Mouse (Mus musculus): Measurements from ENCODE around the gene Papln. TPM values are rescaled to one million over a fixed set of nuclear protein-coding genes. Genes with fewer than 3 reads are reported as not detected.

Gene Papln
- total and polyA plus RNA-seq, 3 experiments = 0.04 to 0.07 TPM; not detected in 1

DNA sequence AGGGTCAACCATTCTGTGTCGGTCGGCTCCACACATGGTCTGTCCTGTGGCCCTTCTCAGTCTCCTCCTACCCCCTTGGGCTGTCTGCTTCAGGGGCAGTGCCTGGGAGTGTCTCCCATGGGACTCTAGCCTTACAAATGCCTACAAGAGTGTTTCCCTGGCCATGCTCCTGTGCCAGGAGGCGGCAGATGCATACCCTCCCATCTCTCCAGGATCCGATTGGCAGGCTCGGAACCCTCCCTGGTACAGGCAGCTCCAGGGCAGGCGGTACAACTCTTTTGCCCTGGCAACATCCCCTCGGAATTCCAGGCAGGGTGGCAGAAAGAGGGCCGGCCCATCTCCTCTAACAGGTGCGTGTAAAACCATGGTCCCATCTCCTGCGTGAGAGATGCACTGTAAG is 19.2 kb downstream of the Papln start:
- Histone ChIP-seq H3K36me3 (ENCODE audit: control insufficient read depth in 1 of 2, insufficient read depth in 2 of 2, low read length in 2 of 2) (no peaks in the 10 kb centered on the region), H3K27ac (ENCODE audit: control insufficient read depth, low read depth, low read length) (no peak overlapping the region), H3K79me2 (ENCODE audit: control insufficient read depth, insufficient read depth, low read length, poor library complexity) (no peaks in the 10 kb centered on the region), H3K4me3 (ENCODE audit: control insufficient read depth in 1 of 2, insufficient read depth in 1 of 2, low read depth in 2 of 2, low read length in 2 of 2) (no peak overlapping the region), H3K4me1 (ENCODE audit: control insufficient read depth in 1 of 2, insufficient read depth in 2 of 2, low read length in 2 of 2) (no peaks in the 10 kb centered on the region), H3K9ac (ENCODE audit: control insufficient read depth, low read depth, low read length, poor library complexity, severe bottlenecking) (no peak overlapping the region), H3K27me3 (ENCODE audit: control insufficient read depth in 1 of 2, insufficient read depth in 2 of 2, low read length in 2 of 2) (peaks cover 0 to 4% of the 10 kb centered on the region in 2 experiments; a peak in 3 of 4 replicates), H3K9me3 (replicated peaks; ENCODE audit: insufficient read depth, low read length) (no peaks in the 10 kb centered on the region)
- no peak for TF ChIP-seq SMC3 (IDR thresholded peaks at IDR 0.05; ENCODE audit: low read depth, low read length)
- no peak for DNase-seq (ENCODE audit: low read depth, low spot score)

DNA sequence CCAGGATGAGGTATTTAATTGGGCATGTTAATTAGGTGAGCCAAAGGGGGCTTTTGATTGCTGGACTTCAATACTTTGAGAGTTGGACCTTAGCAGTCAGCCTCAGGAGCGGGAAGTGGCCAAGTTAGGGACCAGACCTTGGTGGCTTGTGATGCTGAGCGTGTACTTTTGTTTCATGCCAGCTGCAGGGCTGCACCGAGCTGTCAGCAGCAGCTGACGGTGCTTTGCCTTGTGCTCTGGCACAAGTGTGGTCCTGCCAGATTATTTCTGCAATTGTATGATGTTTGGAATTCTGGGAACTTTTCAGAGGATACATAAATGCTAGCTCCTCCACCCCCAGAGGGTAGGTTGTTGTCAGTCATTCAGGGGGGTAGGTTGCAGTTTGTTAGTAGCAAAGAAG is 21.9 kb downstream of the Papln start:
- no peak overlapping the region for H3K4me3 ChIP-seq (ENCODE audit: control insufficient read depth in 1 of 2, insufficient read depth in 1 of 2, low read depth in 2 of 2, low read length in 2 of 2)
- no peak overlapping the region for H3K9ac ChIP-seq (ENCODE audit: control insufficient read depth, low read depth, low read length, poor library complexity, severe bottlenecking)
- H3K4me1 ChIP-seq (ENCODE audit: control insufficient read depth in 1 of 2, insufficient read depth in 2 of 2, low read length in 2 of 2) = no peaks in the 10 kb centered on the region
- no peaks in the 10 kb centered on the region for H3K79me2 ChIP-seq (ENCODE audit: control insufficient read depth, insufficient read depth, low read length, poor library complexity)
- no peaks in the 10 kb centered on the region for H3K9me3 ChIP-seq (replicated peaks; ENCODE audit: insufficient read depth, low read length)
- no peaks in the 10 kb centered on the region for H3K27me3 ChIP-seq (ENCODE audit: control insufficient read depth in 1 of 2, insufficient read depth in 2 of 2, low read length in 2 of 2)
- DNase-seq (ENCODE audit: low read depth, low spot score) = no peak
- no peak for TF ChIP-seq ZNF384 (IDR thresholded peaks at IDR 0.05; ENCODE audit: low read depth, low read length)
- TF ChIP-seq USF1 (IDR thresholded peaks at IDR 0.05; ENCODE audit: low read depth, low read length) = no peak
- no peak for TF ChIP-seq POLR2A (IDR thresholded peaks at IDR 0.05; ENCODE audit: control insufficient read depth in 1 of 2, insufficient read depth in 1 of 2, low read depth in 1 of 2, low read length in 2 of 2, poor library complexity in 1 of 2)
- no peak for TF ChIP-seq USF2 (IDR thresholded peaks at IDR 0.05; ENCODE audit: borderline replicate concordance in 1 of 2, insufficient read depth in 1 of 2, low read depth in 1 of 2, low read length in 2 of 2)
- no peak overlapping the region for H3K27ac ChIP-seq (ENCODE audit: control insufficient read depth, low read depth, low read length)
- H3K36me3 ChIP-seq (ENCODE audit: control insufficient read depth in 1 of 2, insufficient read depth in 2 of 2, low read length in 2 of 2) = no peaks in the 10 kb centered on the region

DNA sequence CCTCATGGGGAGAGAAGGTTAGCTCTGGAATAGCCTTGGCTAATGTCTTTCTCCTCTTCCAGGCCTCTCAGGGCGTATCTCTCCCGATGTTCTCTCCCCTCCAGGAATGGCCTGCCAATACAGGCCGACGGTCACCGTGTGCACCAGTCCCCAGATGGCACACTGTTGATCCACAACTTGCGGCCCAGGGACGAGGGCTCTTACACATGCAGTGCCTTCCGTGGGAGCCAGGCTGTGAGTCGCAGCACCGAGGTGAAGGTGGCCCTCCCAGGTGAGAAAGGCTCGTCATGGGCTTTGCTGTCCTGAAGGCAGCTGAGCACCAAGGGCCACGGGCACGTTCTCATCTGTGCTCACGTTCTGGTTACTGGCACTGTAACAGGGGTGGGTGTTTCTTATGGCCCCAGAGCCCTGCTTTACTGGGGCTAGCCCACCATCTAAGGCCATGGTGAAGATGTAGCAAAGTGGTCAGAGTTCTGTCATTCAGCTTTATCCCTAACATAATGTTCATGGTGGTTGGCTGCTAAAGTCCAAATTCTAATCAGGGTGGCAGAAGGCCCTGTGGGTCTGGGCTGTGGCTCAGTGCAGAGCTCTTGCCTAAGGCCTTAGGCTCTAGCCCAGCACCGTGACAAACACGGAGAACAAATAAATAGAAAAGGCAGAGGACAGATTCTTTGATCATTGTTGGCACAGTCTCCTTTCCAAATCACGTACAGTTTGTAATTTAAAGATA is 25.8 kb downstream of the Papln start:
- H3K36me3 ChIP-seq (ENCODE audit: control insufficient read depth in 1 of 2, insufficient read depth in 2 of 2, low read length in 2 of 2) = no peaks in the 10 kb centered on the region; a peak in 1 of 4 replicates
- H3K79me2 ChIP-seq (ENCODE audit: control insufficient read depth, insufficient read depth, low read length, poor library complexity) = no peaks in the 10 kb centered on the region
- H3K9ac ChIP-seq (ENCODE audit: control insufficient read depth, low read depth, low read length, poor library complexity, severe bottlenecking) = no peak overlapping the region
- H3K9me3 ChIP-seq (replicated peaks; ENCODE audit: insufficient read depth, low read length) = no peaks in the 10 kb centered on the region
- TF ChIP-seq ZC3H11A (IDR thresholded peaks at IDR 0.05; ENCODE audit: low read depth, low read length) (no peak), POLR2A (IDR thresholded peaks at IDR 0.05; ENCODE audit: control insufficient read depth in 1 of 2, insufficient read depth in 1 of 2, low read depth in 1 of 2, low read length in 2 of 2, poor library complexity in 1 of 2) (no peak), RAD21 (IDR thresholded peaks at IDR 0.05; ENCODE audit: low read depth, low read length) (no peak), JUND (IDR thresholded peaks at IDR 0.05; ENCODE audit: low read depth, low read length) (no peak), POLR2AphosphoS5 (IDR thresholded peaks at IDR 0.05; ENCODE audit: borderline replicate concordance, low read depth, low read length) (no peak), UBTF (IDR thresholded peaks at IDR 0.05; ENCODE audit: borderline replicate concordance, insufficient read depth, low read depth, low read length) (no peak), GABPA (IDR thresholded peaks at IDR 0.05; ENCODE audit: low read depth, low read length) (no peak)
- DNase-seq (ENCODE audit: low read depth, low spot score) = no peak
- H3K4me1 ChIP-seq (ENCODE audit: control insufficient read depth in 1 of 2, insufficient read depth in 2 of 2, low read length in 2 of 2) = no peaks in the 10 kb centered on the region
- no peak overlapping the region for H3K27ac ChIP-seq (ENCODE audit: control insufficient read depth, low read depth, low read length)
- no peak overlapping the region for H3K4me3 ChIP-seq (ENCODE audit: control insufficient read depth in 1 of 2, insufficient read depth in 1 of 2, low read depth in 2 of 2, low read length in 2 of 2)
- H3K27me3 ChIP-seq (ENCODE audit: control insufficient read depth in 1 of 2, insufficient read depth in 2 of 2, low read length in 2 of 2) = no peaks in the 10 kb centered on the region

Data from MEL (cell line).